Mouse (Mus musculus) heart, embryonic 12.5 days (tissue): ENCODE measurements around the gene Rbm24. TPM values are rescaled to one million over a fixed set of nuclear protein-coding genes. Genes with fewer than 3 reads are reported as not detected.
A peak's percentile ranks its signal among the peaks of the same experiment; 100 is the strongest.

ENCODE experiments used
- ATAC-seq: fragments of 200-750 bp; cut with Nextera tagmentation; 2 replicates; pipeline ENCODE4 v1.8.0; 2017; ENCODE audit warnings: moderate TSS enrichment, moderate library complexity; ENCODE audit not compliant: insufficient number of reproducible peaks, low FRiP score
- H3K27ac ChIP-seq: fragments of 300-500 bp; sonication (generic); 2 replicates; pipeline ENCODE4 v1.5.1; 2016; ENCODE audit warnings: mild to moderate bottlenecking, moderate library complexity; ENCODE audit not compliant: poor library complexity, severe bottlenecking
- H3K27me3 ChIP-seq: fragments of 300-500 bp; sonication (generic); replicated peaks from 2 replicates; pipeline ENCODE4 v1.6.1; 2016; ENCODE audit warnings: mild to moderate bottlenecking, moderate library complexity
- H3K36me3 ChIP-seq: fragments of 300-500 bp; sonication (generic); 2 replicates; pipeline ENCODE4 v1.6.1; 2016; ENCODE audit warnings: mild to moderate bottlenecking, moderate library complexity
- H3K4me1 ChIP-seq: fragments of 300-500 bp; sonication (generic); replicated peaks from 2 replicates; pipeline ENCODE4 v1.6.1; 2016; ENCODE audit warnings: mild to moderate bottlenecking
- H3K4me2 ChIP-seq: fragments of 300-500 bp; sonication (generic); 2 replicates; pipeline ENCODE4 v1.6.1; 2016; ENCODE audit warnings: mild to moderate bottlenecking, moderate library complexity
- H3K4me3 ChIP-seq: fragments of 300-500 bp; sonication (generic); 2 replicates; pipeline ENCODE4 v1.5.1; 2016; ENCODE audit warnings: mild to moderate bottlenecking
- H3K9ac ChIP-seq: fragments of 300-500 bp; sonication (generic); 2 replicates; pipeline ENCODE4 v1.6.1; 2016; ENCODE audit warnings: mild to moderate bottlenecking, moderate library complexity
- H3K9me3 ChIP-seq: fragments of 300-500 bp; sonication (generic); replicated peaks from 2 replicates; pipeline ENCODE4 v1.6.1; 2016; ENCODE audit warnings: mild to moderate bottlenecking, moderate library complexity
- WGBS: fragments of 180-500 bp; shearing (Covaris S2); methylation state at CpG from one replicate; pipeline ENCODE4 v1.1.7; 2016; 5-methylcytosine and 5-hydroxymethylcytosine counted together
- polyA plus RNA-seq: library from polyadenylated mRNA; unstranded; fragments of >200 nt; fragmentation: Nextera tagmentation; extraction: Ambion mirVana; gene quantifications from 2 replicates; pipeline ENCODE4 v1.2.1, GENCODE M21; 2016

Gene Rbm24
- polyA plus RNA-seq: 73.3 and 73.4 TPM in 2 replicates

DNA sequence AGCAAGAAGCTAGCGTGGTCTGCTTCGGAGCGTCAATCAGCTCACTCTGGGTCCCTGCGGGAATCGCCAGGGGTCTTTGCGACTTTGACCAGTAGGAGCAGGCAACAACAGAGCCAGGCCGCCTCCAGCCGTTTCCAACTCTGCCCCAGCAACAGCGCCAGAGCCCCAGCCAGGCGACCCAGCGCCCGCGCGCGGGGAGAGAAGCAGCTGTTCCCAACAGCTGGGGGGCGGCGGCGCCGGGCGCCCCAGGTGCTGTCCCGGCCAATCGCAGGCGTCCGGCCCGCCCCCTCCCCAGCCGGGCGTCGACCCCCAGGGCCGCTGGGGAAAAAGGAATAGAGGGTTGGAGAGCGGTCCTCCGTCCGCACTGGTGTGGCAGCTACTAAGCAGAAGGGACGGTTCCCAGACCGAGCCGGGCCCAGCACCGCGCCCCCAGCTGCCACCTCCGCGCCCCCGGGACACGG lies at the start of gene Rbm24:
TSS of gene Rbm24 (plus strand) at position 294 of the 461 bp plus-strand sequence.
- WGBS: under 1% methylated on average over 41 of the region's 41 CpGs
- H3K4me2 ChIP-seq: peak within 1 kb of the TSS; percentile 70
- peak within 1 kb of the TSS; percentile 79 for H3K4me3 ChIP-seq
- H3K36me3 ChIP-seq: peaks cover 3% of the 10 kb centered on the region
- no peaks in the 10 kb centered on the region for H3K27me3 ChIP-seq
- H3K9me3 ChIP-seq: no peaks in the 10 kb centered on the region
- H3K9ac ChIP-seq: peak within 1 kb of the TSS; percentile 97
- peaks cover 15% of the 10 kb centered on the region for H3K4me1 ChIP-seq
- H3K27ac ChIP-seq: peak within 1 kb of the TSS; percentile 98
- peak; percentile 88 for ATAC-seq

DNA sequence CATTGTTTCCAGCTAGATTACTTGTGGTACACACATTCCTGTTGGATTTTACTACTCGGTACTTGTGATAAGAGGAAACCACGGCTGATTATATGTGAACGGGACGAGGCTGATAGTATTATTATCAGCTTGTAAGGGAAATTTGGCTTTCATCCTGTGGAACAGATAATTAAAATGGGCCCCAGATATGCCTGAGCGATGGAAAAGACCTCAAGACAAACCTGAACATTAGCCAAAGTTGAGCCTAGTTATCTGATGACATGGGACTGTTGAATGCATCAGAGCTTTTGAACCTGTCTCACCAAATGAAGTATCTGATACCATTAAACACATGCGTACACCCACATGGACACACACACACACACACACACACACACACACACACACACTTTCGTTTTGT lies 45.4 kb upstream of the Rbm24 start:
- Histone ChIP-seq H3K9ac (no peak overlapping the region), H3K36me3 (no peaks in the 10 kb centered on the region), H3K9me3 (no peaks in the 10 kb centered on the region), H3K27me3 (no peaks in the 10 kb centered on the region), H3K4me3 (no peak overlapping the region), H3K4me2 (no peak overlapping the region), H3K27ac (no peak overlapping the region), H3K4me1 (peaks cover 13% of the 10 kb centered on the region; the same call in 1 of the 2 replicates)
- no peak for ATAC-seq
- 26% methylated on average over 7 of the region's 7 CpGs for WGBS

DNA sequence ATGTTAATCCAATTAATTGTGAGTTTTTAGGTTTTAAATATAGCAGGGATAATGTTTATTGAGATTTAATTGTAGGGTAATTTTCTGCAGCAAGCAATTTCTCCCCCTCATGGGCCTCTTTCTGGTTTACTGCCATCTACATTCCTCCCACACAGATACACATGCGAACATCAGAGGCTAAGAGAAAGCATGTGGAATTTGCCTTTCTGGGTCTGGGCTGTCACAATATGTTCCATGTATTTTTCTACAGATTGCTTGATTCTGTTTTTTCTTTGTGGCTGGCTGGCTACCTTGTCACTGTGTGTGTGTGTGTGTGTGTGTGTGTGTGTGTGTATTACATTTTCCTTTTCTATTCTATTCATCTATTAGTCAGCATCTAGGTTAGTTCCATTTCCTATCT lies 42.9 kb upstream of the Rbm24 start:
- Histone ChIP-seq H3K9ac (no peak overlapping the region), H3K9me3 (no peaks in the 10 kb centered on the region), H3K4me3 (no peak overlapping the region), H3K27me3 (no peaks in the 10 kb centered on the region), H3K4me2 (no peak overlapping the region), H3K4me1 (peaks cover 13% of the 10 kb centered on the region; the same call in 1 of the 2 replicates), H3K27ac (no peak overlapping the region), H3K36me3 (no peaks in the 10 kb centered on the region)
- no peak for ATAC-seq
- WGBS: 63% methylated on average over 1 of the region's 1 CpGs

DNA sequence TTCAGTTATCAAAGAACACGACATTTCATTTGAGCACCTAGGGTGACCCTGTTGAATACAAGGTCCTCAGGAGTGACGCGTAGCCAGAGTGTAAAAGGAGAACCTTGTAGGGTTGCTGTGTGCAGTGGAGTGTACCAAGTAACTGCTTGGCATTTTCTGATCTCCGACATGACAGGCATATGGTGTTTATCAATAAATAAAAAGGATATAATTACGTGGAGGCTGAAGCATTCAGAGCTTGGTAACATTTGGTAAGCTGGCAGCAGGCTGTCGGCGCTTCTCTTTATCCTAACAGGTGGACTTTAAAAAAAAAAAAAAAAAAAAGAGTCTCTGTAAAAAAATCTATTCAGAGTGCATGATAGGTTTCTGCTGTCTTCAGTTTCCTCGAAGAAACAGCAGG lies 30.8 kb upstream of the Rbm24 start:
- Histone ChIP-seq H3K27ac (no peak overlapping the region), H3K4me3 (no peak overlapping the region), H3K4me1 (no peaks in the 10 kb centered on the region), H3K36me3 (no peaks in the 10 kb centered on the region), H3K27me3 (no peaks in the 10 kb centered on the region), H3K9ac (no peak overlapping the region), H3K9me3 (peaks cover 4% of the 10 kb centered on the region; the same call in 1 of the 2 replicates), H3K4me2 (no peak overlapping the region)
- 83% methylated on average over 8 of the region's 8 CpGs for WGBS
- no peak for ATAC-seq

DNA sequence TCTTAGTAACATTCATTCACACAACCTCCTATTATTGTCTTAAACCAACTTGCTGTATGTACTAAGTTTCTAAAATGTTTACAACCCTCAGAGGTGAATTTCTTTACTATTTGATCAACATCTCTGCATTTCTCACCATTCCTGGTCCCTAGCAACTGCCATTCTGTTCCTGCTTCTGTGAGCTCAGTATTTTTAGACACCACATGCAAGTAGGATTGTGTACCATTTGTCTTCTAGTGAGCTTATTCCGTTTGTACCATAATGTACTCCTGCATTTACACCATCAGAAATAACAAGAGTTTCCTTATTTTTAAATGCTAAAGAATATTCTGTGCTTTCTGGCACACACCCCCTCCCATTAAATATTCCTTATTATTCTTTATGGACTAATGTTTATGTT lies 26.6 kb upstream of the Rbm24 start:
- no peaks in the 10 kb centered on the region for H3K4me1 ChIP-seq
- no peak overlapping the region for H3K4me2 ChIP-seq
- no peak overlapping the region for H3K9ac ChIP-seq
- H3K36me3 ChIP-seq: no peaks in the 10 kb centered on the region
- H3K27ac ChIP-seq: no peak overlapping the region
- H3K9me3 ChIP-seq: peaks cover 4% of the 10 kb centered on the region; the same call in 1 of the 2 replicates
- no peaks in the 10 kb centered on the region for H3K27me3 ChIP-seq
- ATAC-seq: no peak
- 72% methylated on average over 1 of the region's 1 CpGs for WGBS
- no peak overlapping the region for H3K4me3 ChIP-seq

DNA sequence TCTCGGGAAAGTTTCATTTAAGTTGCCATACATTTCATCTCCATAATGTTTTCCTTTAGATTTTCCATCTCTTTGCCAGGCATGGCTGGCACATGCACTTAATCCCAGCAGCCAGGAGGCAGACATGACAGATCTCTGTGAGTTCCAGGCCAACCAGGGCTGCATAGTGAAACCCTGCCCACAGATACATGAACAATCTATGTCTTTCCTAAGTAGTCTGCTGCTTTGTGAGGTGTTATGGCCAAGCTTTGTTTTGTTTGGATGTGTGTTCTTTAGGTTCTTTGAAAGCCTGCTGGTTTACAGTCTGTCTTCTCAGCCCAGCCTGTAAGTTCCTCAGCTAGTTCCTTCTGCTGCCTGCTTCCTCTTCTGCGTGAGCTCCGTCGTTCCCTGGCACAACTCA lies 25.3 kb upstream of the Rbm24 start:
- no peak for ATAC-seq
- Histone ChIP-seq H3K27me3 (no peaks in the 10 kb centered on the region), H3K4me2 (no peak overlapping the region), H3K27ac (no peak overlapping the region), H3K36me3 (no peaks in the 10 kb centered on the region), H3K4me3 (no peak overlapping the region), H3K9me3 (peaks cover 1% of the 10 kb centered on the region; the same call in 1 of the 2 replicates), H3K4me1 (no peaks in the 10 kb centered on the region), H3K9ac (no peak overlapping the region)
- 78% methylated on average over 4 of the region's 4 CpGs for WGBS

DNA sequence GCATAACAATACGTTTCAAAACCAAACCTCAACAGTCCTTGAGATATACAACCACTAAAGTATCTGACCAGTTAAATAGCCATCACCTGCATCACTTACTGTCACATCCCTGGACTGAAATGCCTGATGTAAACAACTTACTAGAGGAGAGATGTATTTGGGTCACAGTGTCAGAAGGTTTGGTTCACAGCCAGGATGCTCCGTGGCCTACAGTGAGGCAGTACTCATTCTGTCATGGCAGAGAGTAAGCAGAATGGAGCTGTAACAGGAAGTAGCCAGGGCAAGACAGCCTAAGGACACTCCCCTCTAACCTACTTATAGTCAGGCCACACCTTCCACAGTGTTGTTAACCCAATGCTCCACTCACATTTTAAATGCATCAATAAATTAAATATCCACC lies 24.3 kb upstream of the Rbm24 start:
- no peak overlapping the region for H3K9ac ChIP-seq
- no peak overlapping the region for H3K4me3 ChIP-seq
- H3K36me3 ChIP-seq: no peaks in the 10 kb centered on the region
- no peak overlapping the region for H3K4me2 ChIP-seq
- ATAC-seq: no peak
- WGBS: 77% methylated on average over 2 of the region's 2 CpGs
- H3K4me1 ChIP-seq: no peaks in the 10 kb centered on the region
- H3K9me3 ChIP-seq: no peaks in the 10 kb centered on the region
- no peak overlapping the region for H3K27ac ChIP-seq
- H3K27me3 ChIP-seq: no peaks in the 10 kb centered on the region

DNA sequence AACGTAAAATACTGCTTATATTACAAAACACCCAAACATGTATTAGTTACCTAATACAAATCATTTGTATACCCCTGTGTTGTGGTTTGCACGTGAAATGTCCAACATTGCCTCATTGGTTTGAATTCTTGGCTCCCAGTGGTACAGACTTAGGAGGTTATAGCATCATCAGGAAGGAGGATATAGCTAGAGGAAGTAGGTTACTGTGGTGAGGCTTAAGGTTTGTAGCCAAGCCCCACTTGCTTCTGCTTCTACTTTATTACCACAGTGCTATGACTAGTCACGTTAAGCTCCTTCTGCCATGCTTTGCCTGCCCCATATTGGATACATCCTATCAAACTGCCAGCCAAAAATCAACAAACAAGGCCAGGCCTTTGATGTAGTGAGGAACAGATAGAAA lies 21.0 kb upstream of the Rbm24 start:
- Histone ChIP-seq H3K9ac (no peak overlapping the region), H3K27ac (no peak overlapping the region), H3K27me3 (no peaks in the 10 kb centered on the region), H3K9me3 (no peaks in the 10 kb centered on the region), H3K4me3 (no peak overlapping the region), H3K4me2 (no peak overlapping the region), H3K4me1 (no peaks in the 10 kb centered on the region), H3K36me3 (no peaks in the 10 kb centered on the region)
- whole genome bisulfite sequencing: 71% methylated on average over 3 of the region's 3 CpGs
- no peak for ATAC-seq

DNA sequence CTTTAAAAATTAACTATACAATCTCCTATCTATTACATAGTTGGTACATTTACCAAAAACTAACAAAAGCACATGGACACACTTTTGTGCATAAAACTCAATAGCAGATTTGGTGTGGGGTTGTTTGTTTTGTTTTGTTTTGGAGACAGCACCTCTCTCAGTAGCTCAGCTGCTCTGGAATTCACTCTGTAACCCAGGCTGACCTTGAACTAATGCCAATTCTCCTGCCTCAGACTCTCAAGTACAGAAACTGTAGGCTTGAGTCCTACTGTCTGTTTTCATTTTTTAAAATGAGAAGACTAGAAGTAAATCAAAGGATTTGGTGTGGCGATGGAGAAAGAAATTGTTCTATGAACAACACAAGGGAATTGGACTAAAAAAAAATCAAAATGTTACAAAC lies 11.1 kb upstream of the Rbm24 start:
- 85% methylated on average over 1 of the region's 1 CpGs for whole genome bisulfite sequencing
- Histone ChIP-seq H3K4me2 (no peak overlapping the region), H3K4me1 (no peaks in the 10 kb centered on the region), H3K9me3 (no peaks in the 10 kb centered on the region; the same call in 1 of the 2 replicates), H3K36me3 (no peaks in the 10 kb centered on the region), H3K27me3 (no peaks in the 10 kb centered on the region), H3K4me3 (no peak overlapping the region), H3K9ac (no peak overlapping the region), H3K27ac (no peak overlapping the region)
- no peak for ATAC-seq

DNA sequence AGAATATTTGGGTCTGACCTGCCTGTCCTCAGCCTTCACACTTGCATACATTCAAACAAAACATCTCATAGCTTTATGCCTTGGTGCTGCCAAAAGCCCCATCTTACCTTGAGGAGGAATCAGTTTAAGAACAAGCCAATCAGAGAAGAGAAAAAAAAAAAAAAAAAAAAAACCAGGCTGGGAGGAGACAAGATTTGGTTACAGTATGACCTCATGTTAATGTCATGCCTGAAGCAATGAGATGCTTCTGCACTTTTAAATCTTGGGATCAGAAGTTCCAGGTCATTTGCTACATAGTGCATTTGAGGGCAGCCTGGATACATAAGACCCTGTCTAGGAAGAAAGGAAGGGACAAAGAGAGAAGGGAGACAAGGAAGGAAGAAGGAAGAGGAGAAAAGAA lies 6.0 kb upstream of the Rbm24 start:
- Histone ChIP-seq H3K27me3 (no peaks in the 10 kb centered on the region), H3K9me3 (no peaks in the 10 kb centered on the region), H3K36me3 (no peaks in the 10 kb centered on the region), H3K27ac (no peak overlapping the region), H3K4me1 (peaks cover 10% of the 10 kb centered on the region), H3K9ac (no peak overlapping the region), H3K4me3 (no peak overlapping the region), H3K4me2 (no peak overlapping the region)
- no peak for ATAC-seq

DNA sequence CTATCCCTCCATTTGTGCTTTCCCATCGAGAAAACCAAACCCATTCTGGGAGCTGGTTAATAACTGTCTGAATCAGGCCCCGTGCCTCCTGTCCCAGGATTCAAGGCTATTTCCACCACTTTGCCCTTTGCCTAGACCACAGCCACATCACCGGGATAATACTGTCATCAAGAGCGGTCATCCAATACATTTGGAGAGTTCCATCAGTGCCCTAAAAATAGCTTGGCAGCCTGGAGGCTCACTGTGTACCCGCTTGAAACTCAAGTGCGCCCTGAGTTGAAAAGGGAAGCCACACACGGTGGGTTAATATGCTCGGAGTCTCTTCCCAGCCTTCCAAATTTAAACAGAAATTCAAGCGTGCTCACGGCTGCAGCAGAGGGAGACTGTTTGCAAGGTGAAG lies 4.6 kb upstream of the Rbm24 start:
- no peaks in the 10 kb centered on the region for H3K36me3 ChIP-seq
- H3K4me3 ChIP-seq: peak overlapping the region; percentile 12
- H3K4me2 ChIP-seq: peak overlapping the region; percentile 57
- no peaks in the 10 kb centered on the region for H3K9me3 ChIP-seq
- peak; percentile 63; the same call in 1 of the 2 replicates for ATAC-seq
- peak overlapping the region; percentile 94 for H3K27ac ChIP-seq
- peak overlapping the region; percentile 72; the same call in 1 of the 2 replicates for H3K9ac ChIP-seq
- peaks cover 15% of the 10 kb centered on the region for H3K4me1 ChIP-seq
- 42% methylated on average over 10 of the region's 10 CpGs for WGBS
- H3K27me3 ChIP-seq: no peaks in the 10 kb centered on the region

DNA sequence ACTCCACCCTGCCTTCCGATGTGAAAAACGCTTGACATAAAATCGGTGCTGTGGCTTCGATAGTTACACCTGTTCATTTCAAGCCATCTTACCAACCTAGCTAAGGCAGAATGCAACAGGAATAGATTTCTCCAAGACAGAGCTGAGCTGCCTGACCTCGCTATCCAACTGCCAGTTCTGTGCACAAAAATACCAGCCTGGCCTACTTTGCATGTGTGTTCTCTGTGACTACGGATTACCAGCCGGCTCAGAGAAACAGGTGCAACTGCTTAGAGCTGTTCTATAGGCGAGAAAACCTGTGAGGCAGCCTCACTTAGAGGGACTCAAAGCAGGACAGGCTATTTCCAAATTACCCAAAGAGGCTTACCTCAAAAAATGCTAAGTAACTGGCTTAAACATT lies 4.2 kb upstream of the Rbm24 start:
- no peaks in the 10 kb centered on the region for H3K27me3 ChIP-seq
- peaks cover 15% of the 10 kb centered on the region for H3K4me1 ChIP-seq
- peak overlapping the region; percentile 94 for H3K27ac ChIP-seq
- H3K36me3 ChIP-seq: no peaks in the 10 kb centered on the region
- WGBS: 59% methylated on average over 8 of the region's 8 CpGs
- no peak for ATAC-seq
- H3K9ac ChIP-seq: peak overlapping the region; percentile 72
- H3K9me3 ChIP-seq: no peaks in the 10 kb centered on the region
- peak overlapping the region; percentile 12 for H3K4me3 ChIP-seq
- H3K4me2 ChIP-seq: peak overlapping the region; percentile 57
